Mouse (Mus musculus): ENCODE measurements around the gene Oprm1. TPM values are rescaled to one million over a fixed set of nuclear protein-coding genes. Genes with fewer than 3 reads are reported as not detected.

The Oprm1 gene
- polyA plus RNA-seq, 1 experiment from 2014 or later = 0.04 TPM

- no peak overlapping the region for H3K9ac ChIP-seq (ENCODE audit: low read depth, low read length)
- WGBS = 52% methylated on average over 8 of the region's 8 CpGs
- no peak overlapping the region for H3K4me3 ChIP-seq (replicated peaks; ENCODE audit: low read depth, low read length)
Observed at GRCm38 (mm10) chr10:6979789-6980188, 221.5 kb downstream of the Oprm1 start.

DNA sequence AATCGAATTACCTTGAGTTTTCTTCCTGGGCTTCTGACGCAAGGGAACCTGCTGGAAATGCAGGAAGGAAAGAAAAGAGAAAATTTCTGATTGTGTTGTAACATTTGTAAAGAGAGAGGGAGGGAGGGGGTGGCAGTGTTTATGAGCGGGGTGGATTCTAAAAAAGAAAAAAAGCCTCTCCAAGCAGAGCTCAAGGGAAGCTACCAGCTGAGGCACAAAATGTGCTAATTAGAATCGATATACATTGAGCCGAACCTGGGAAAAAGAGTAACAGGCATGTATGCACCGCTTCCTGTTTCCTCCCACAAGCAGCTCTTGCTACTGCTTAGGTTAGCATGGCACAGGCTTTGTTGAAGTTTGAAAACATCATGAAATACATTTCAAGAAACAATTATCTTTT is 221.9 kb downstream of the Oprm1 start:
- 16% methylated on average over 6 of the region's 6 CpGs for WGBS
- no peak for TF ChIP-seq CTCF (IDR thresholded peaks at IDR 0.05; ENCODE audit: low read depth)
- Histone ChIP-seq H3K9me3 (replicated peaks; ENCODE audit: low read length) (no peaks in the 10 kb centered on the region), H3K9ac (ENCODE audit: low read depth, low read length) (no peak overlapping the region), H3K27ac (no peak overlapping the region), H3K4me2 (ENCODE audit: low read length) (peak overlapping the region; percentile 42), H3K36me3 (ENCODE audit: insufficient read depth, low read length) (no peaks in the 10 kb centered on the region), H3K4me3 (replicated peaks; ENCODE audit: low read depth, low read length) (no peak overlapping the region), H3K4me1 (replicated peaks; ENCODE audit: insufficient read depth, low read length) (no peaks in the 10 kb centered on the region), H3K27me3 (ENCODE audit: insufficient read depth, low read length) (no peaks in the 10 kb centered on the region)
- DNase-seq (ENCODE audit: low spot score) (peak; percentile 11), ATAC-seq (replicated peaks; ENCODE audit: low FRiP score, low read depth) (no peak)

More at GRCm38 (mm10) chr10:6979789-6980188, 221.5 kb downstream of the Oprm1 start:
- H3K4me1 ChIP-seq (replicated peaks; ENCODE audit: insufficient read depth, low read length) = no peaks in the 10 kb centered on the region
- H3K27me3 ChIP-seq (ENCODE audit: insufficient read depth, low read length) = no peaks in the 10 kb centered on the region
- no peaks in the 10 kb centered on the region for H3K36me3 ChIP-seq (ENCODE audit: insufficient read depth, low read length)
- H3K9me3 ChIP-seq (replicated peaks; ENCODE audit: low read length) = no peaks in the 10 kb centered on the region
- no peak for DNase-seq (ENCODE audit: low spot score)
- ATAC-seq (replicated peaks; ENCODE audit: low FRiP score, low read depth) = no peak
- no peak overlapping the region for H3K27ac ChIP-seq
- TF ChIP-seq CTCF (IDR thresholded peaks at IDR 0.05; ENCODE audit: low read depth) = no peak
- peak overlapping the region; percentile 42 for H3K4me2 ChIP-seq (ENCODE audit: low read length)

GRCm38 (mm10) chr10:6982751-6983151 is 224.4 kb downstream of the Oprm1 start:
- no peak for TF ChIP-seq CTCF (IDR thresholded peaks at IDR 0.05; ENCODE audit: low read depth)
- DNase-seq (ENCODE audit: low spot score) = peak; percentile 35
- Histone ChIP-seq H3K9ac (ENCODE audit: low read depth, low read length) (no peak overlapping the region), H3K27me3 (ENCODE audit: insufficient read depth, low read length) (no peaks in the 10 kb centered on the region), H3K4me3 (replicated peaks; ENCODE audit: low read depth, low read length) (no peak overlapping the region), H3K9me3 (replicated peaks; ENCODE audit: low read length) (no peaks in the 10 kb centered on the region), H3K4me2 (ENCODE audit: low read length) (no peak overlapping the region), H3K27ac (no peak overlapping the region), H3K4me1 (replicated peaks; ENCODE audit: insufficient read depth, low read length) (no peaks in the 10 kb centered on the region), H3K36me3 (ENCODE audit: insufficient read depth, low read length) (no peaks in the 10 kb centered on the region)
- WGBS = 50% methylated on average over 2 of the region's 2 CpGs
- ATAC-seq (replicated peaks; ENCODE audit: low FRiP score, low read depth) = no peak

- TF ChIP-seq CTCF (IDR thresholded peaks at IDR 0.05; ENCODE audit: low read depth) = no peak
- ATAC-seq (replicated peaks; ENCODE audit: low FRiP score, low read depth) = no peak
- H3K9ac ChIP-seq (ENCODE audit: low read depth, low read length) = no peak overlapping the region
- WGBS = 90% methylated on average over 2 of the region's 2 CpGs
- H3K4me2 ChIP-seq (ENCODE audit: low read length) = no peak overlapping the region
- no peak overlapping the region for H3K4me3 ChIP-seq (replicated peaks; ENCODE audit: low read depth, low read length)
- no peaks in the 10 kb centered on the region for H3K36me3 ChIP-seq (ENCODE audit: insufficient read depth, low read length)
- no peaks in the 10 kb centered on the region for H3K9me3 ChIP-seq (replicated peaks; ENCODE audit: low read length)
- no peak for DNase-seq (ENCODE audit: low spot score)
- no peak overlapping the region for H3K27ac ChIP-seq
- H3K4me1 ChIP-seq (replicated peaks; ENCODE audit: insufficient read depth, low read length) = no peaks in the 10 kb centered on the region
- no peaks in the 10 kb centered on the region for H3K27me3 ChIP-seq (ENCODE audit: insufficient read depth, low read length)
Observed at GRCm38 (mm10) chr10:6983431-6983830, 225.1 kb downstream of the Oprm1 start.

- no peak overlapping the region for H3K4me2 ChIP-seq (ENCODE audit: low read length)
- H3K9ac ChIP-seq (ENCODE audit: low read depth, low read length) = no peak overlapping the region
- DNase-seq (ENCODE audit: low spot score) (no peak), ATAC-seq (replicated peaks; ENCODE audit: low FRiP score, low read depth) (no peak)
- H3K4me3 ChIP-seq (replicated peaks; ENCODE audit: low read depth, low read length) = no peak overlapping the region
- WGBS = 85% methylated on average over 4 of the region's 4 CpGs
- no peaks in the 10 kb centered on the region for H3K36me3 ChIP-seq (ENCODE audit: insufficient read depth, low read length)
- TF ChIP-seq CTCF (IDR thresholded peaks at IDR 0.05; ENCODE audit: low read depth) = no peak
- H3K27me3 ChIP-seq (ENCODE audit: insufficient read depth, low read length) = no peaks in the 10 kb centered on the region
- H3K9me3 ChIP-seq (replicated peaks; ENCODE audit: low read length) = no peaks in the 10 kb centered on the region
- H3K27ac ChIP-seq = no peak overlapping the region
- no peaks in the 10 kb centered on the region for H3K4me1 ChIP-seq (replicated peaks; ENCODE audit: insufficient read depth, low read length)
Observed at GRCm38 (mm10) chr10:6986246-6986645, 227.9 kb downstream of the Oprm1 start.

DNA sequence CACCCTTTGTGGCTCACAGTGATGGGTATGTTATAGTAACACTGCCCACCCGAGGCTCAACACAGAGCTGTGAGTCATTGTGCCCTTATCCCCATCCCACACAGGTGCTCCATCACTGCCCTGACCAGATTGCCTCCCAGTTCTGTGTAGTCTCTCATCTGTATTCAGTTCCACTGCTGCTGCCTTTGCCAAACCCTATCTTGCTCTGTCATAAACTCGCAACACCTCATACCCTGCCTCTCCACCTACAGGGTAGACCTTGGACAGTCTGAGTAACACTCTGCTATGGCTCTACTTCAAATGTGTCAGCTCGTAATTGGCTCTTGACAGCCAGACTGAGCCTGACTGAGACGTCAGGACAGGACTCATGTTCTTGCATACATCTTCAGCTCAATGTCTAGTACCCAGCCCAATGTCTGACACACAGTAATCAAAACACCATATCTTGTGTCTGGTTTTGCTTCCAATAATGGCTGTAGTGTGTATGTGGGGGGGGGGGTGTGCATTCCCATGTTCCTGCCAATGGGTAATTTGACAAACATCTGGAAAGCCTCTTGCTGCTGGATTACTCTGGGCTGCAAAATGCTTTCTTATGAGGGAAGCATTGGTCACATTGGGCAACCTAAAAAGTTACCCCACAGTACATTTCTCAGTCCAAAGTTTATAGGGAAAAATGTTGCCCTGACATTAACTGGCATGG is 229.2 kb downstream of the Oprm1 start:
- WGBS = 74% methylated on average over 4 of the region's 4 CpGs
- H3K9me3 ChIP-seq (replicated peaks; ENCODE audit: low read length) = no peaks in the 10 kb centered on the region
- H3K9ac ChIP-seq (ENCODE audit: low read depth, low read length) = no peak overlapping the region
- TF ChIP-seq CTCF (IDR thresholded peaks at IDR 0.05; ENCODE audit: low read depth) = no peak
- H3K4me3 ChIP-seq (replicated peaks; ENCODE audit: low read depth, low read length) = no peak overlapping the region
- no peaks in the 10 kb centered on the region for H3K36me3 ChIP-seq (ENCODE audit: insufficient read depth, low read length)
- no peak for DNase-seq (ENCODE audit: low spot score)
- no peak overlapping the region for H3K27ac ChIP-seq
- no peak overlapping the region for H3K4me2 ChIP-seq (ENCODE audit: low read length)
- H3K4me1 ChIP-seq (replicated peaks; ENCODE audit: insufficient read depth, low read length) = no peaks in the 10 kb centered on the region
- ATAC-seq (replicated peaks; ENCODE audit: low FRiP score, low read depth) = no peak
- no peaks in the 10 kb centered on the region for H3K27me3 ChIP-seq (ENCODE audit: insufficient read depth, low read length)

GRCm38 (mm10) chr10:6988555-6988954 is 230.2 kb downstream of the Oprm1 start:
- ATAC-seq (replicated peaks; ENCODE audit: low FRiP score, low read depth) = no peak
- H3K9ac ChIP-seq (ENCODE audit: low read depth, low read length) = no peak overlapping the region
- 67% methylated on average over 1 of the region's 1 CpGs for WGBS
- no peak overlapping the region for H3K4me3 ChIP-seq (replicated peaks; ENCODE audit: low read depth, low read length)
- no peak for DNase-seq (ENCODE audit: low spot score)
- H3K36me3 ChIP-seq (ENCODE audit: insufficient read depth, low read length) = no peaks in the 10 kb centered on the region
- H3K9me3 ChIP-seq (replicated peaks; ENCODE audit: low read length) = no peaks in the 10 kb centered on the region
- H3K27me3 ChIP-seq (ENCODE audit: insufficient read depth, low read length) = no peaks in the 10 kb centered on the region
- H3K4me2 ChIP-seq (ENCODE audit: low read length) = no peak overlapping the region
- no peak overlapping the region for H3K27ac ChIP-seq
- no peaks in the 10 kb centered on the region for H3K4me1 ChIP-seq (replicated peaks; ENCODE audit: insufficient read depth, low read length)
- no peak for TF ChIP-seq CTCF (IDR thresholded peaks at IDR 0.05; ENCODE audit: low read depth)

All from kidney, postnatal 0 days (tissue).